Mouse (Mus musculus) frontal cortex, adult (tissue): ENCODE results near the gene Gdf1.

ENCODE experiments used
- ATAC-seq: cut with Nextera tagmentation; 2 replicates; pipeline ENCODE4 v1.9.2; 2017; ENCODE audit warnings: mild to moderate bottlenecking, moderate library complexity, mixed read lengths; ENCODE audit not compliant: low TSS enrichment

Gdf1 gene

DNA sequence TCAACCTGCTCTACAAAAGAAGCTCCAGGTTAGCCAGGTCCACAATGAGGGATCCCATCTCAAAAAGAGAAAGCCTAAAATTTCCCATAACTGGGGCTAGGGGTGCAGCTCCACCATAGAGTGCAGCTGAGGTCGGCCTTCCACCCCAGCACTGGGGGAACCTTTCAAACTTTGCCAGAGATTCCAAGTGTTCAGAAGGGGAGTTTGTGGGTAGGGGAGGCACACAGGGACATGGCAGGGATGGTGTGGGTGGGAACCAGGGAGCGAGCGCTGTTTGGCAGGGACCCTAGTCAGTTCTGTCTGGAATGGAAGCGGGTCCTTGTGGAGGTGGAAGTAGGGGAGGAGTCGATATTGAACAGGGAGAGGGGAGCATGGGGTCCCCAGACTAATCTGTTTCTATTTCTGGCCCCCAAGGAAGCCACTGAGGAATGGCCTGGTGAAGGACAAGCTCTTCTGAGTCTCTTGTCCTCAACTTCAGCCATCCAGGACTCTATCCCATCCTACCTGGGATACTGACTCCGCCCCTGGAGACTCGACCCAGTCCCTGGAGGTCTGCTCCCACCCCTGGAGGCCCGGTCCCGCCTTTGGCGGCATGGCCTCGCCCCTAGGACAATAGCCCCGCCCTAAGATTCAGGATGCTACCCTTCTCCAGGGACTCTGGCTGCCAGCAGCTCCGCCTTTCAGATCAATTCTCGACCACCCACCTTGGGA, at the start of gene Gdf1:
Gene Gdf1, plus strand, starts transcription at position 694 of the 711 bp plus-strand sequence.
- no peak for ATAC-seq

- ATAC-seq = no peak
Measured at GRCm38 (mm10) chr8:70281001-70281400, 48.6 kb upstream of the Gdf1 start.

GRCm38 (mm10) chr8:70282603-70283135, 46.9 kb upstream of the Gdf1 start, which contains the start of gene Homer3:
Gene Homer3, plus strand, starts transcription at chr8:70282827.
- ATAC-seq = peak; percentile 67

DNA sequence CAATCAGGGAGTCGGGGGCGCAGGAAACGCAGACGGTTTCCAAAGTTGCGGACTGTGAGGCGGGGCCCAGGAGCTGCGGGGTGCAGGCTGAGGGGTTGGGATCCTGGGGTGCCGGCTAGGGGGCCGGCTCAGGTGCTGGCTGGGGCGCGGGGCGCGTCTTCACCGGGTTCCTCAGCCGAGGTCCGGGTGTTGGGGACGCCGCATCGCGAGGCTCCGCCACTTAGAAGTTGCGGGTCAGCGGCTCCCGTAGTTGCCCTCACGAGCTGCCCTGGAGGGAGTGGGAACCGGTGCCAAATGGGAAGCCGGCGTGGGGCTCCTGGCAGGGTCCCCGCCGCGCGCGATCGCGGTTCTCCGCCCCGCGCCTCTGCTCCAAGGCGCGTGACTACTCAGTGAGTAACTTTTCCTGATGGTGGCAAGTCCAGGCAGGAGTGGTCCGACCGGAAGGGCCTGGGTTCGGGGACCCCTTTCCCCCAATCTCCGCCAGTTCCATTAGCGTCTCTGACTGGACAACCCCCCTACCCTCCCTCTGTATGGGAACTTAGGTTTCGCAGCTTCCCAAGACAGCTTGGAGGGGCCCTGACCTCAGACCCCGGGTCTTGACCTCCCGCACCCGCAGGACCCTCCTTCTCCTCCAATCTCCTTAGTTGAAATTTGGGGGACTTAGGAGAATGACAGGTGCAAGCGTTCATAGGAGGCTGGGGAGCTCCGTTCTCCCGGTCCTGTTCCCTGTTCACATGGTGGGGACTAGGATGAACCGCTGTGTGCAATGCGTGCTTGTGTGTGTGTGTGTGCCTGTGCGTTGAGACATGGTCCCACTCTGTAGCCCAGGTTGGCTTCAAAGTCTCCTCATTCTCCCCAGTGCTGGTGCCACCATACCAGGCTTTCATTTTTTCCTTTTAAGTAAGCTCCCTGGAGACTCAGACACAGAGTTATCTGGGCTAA, 46.2 kb upstream of the Gdf1 start:
- ATAC-seq = peak; percentile 29; the same call in 1 of the 2 replicates

DNA sequence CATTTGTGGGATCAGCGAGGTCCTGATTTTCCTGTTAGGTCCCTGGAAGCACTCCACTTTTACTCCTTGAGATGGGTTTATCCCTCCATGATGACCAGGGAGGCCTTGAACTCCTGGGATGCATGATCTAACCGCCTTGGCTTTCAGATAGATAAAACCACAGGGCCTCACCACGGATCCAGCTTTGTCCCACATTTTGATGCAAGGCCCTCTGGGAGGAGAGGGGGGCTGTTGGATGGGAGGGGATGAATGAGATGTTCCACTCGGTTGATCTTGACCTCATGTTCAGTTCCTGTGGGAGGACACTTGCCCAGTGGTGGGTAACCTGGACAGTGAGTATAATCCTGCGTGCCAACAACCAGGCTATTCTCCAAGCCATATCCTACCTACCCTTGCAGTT, 45.2 kb upstream of the Gdf1 start:
- ATAC-seq = no peak

DNA sequence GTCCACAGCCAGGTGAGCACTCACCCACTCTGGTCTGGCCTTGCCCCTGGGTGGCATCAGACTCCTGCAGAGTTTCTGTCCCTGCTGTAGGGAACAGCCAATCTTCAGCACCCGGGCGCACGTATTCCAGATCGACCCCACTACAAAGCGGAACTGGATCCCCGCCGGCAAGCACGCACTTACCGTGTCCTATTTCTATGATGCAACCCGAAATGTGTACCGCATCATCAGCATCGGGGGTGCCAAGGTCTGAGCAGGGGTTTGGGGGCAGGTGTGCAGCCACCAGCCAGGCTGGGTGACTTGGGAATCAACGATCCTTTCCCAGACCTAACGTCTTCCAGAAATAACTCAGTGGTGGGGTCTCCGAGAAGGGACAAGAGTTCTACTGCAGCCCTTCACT, 44.3 kb upstream of the Gdf1 start:
- ATAC-seq = no peak

- no peak for ATAC-seq
Measured at GRCm38 (mm10) chr8:70286737-70287136, 42.9 kb upstream of the Gdf1 start.

- ATAC-seq = no peak; the same call in 1 of the 2 replicates
Measured at GRCm38 (mm10) chr8:70293988-70294405, 35.6 kb upstream of the Gdf1 start.

DNA sequence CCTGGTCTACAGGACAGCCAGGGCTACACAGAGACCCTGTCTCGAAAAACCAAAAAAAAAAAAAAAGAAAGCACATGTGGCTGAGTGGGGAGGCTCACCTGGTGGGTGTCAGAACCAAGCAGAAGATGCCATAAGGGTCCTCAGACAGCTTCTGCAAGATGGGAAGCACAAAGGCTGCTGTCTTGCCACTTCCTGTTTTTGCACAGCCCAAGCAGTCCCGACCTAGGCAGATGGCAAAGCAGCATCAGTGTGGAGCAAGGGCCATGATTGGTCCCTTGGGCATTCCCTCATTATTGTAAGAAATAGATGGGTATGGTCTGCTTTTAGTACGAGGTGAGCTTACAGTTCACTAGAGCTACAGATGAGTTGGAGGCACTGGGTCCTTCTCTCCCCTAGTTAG, 28.7 kb upstream of the Gdf1 start:
- ATAC-seq = no peak

GRCm38 (mm10) chr8:70302358-70302890, 27.2 kb upstream of the Gdf1 start, which contains the start of the genes Ddx49 and Cope:
Gene Ddx49, minus strand, starts transcription at chr8:70302489.
Gene Cope, plus strand, starts transcription at chr8:70302518.
- ATAC-seq = peak; percentile 93

DNA sequence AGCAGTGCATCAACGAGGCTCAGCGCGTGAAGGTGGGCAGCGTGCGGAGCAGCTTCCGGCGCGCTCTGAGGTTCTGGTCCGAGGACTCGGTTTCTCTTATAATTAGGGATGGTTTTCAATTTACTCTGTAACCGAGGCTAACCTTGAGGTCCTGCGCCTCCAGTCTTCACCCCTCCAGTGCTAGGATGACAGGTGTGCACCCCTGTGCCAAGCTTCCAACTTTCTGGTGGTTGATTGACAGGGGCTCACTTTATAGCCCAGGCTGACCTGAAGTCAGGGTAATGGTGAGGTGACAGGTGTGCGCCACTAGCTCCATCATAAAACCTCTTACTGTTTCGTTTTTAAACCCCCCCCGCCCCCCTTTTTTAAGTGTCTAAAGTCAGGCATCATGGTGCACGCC, 26.7 kb upstream of the Gdf1 start:
- ATAC-seq = no peak

DNA sequence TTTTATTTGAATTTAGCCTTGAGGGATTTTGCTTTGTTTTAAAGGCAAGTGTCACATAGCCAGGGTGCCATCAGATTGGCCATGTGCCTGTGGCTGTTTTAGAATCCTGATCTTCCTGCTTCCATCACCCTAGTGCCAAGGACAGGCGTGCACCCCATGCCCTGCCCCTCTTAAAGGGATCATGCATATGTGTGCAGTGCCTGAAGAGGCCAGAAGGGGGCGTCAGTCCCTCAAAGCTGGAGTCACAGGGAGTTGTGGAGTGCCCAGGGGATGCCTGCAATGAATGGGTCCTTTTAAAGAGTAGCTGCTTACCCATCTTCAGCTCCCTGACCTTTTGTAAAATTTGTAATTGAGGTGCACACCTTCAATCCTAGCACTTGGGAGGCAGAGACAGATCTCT, 20.3 kb upstream of the Gdf1 start:
- no peak for ATAC-seq

DNA sequence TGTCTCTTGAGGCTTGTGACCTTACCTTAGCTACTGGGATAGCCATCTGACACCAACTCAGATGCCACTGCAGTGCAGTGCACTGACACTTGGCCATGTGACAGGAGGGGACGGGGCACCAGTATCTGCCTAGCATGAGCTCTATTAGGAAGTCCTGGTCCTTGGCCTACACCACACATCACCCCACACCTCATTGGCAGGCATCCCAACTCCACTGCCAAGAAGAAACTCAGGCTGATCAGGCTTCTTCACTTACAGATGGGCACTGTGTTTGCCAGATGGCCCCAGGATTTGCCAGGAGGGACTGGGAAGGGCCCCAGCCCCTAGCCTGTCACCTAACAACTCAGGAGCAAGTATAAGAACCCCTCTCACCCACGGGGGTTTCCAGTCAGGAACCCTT, 16.2 kb upstream of the Gdf1 start:
- ATAC-seq = no peak

- ATAC-seq = peak; percentile 50
Measured at GRCm38 (mm10) chr8:70315624-70316510, 13.8 kb upstream of the Gdf1 start, which contains the start of gene Cers1. Gene Cers1, plus strand, starts transcription at chr8:70315775.

DNA sequence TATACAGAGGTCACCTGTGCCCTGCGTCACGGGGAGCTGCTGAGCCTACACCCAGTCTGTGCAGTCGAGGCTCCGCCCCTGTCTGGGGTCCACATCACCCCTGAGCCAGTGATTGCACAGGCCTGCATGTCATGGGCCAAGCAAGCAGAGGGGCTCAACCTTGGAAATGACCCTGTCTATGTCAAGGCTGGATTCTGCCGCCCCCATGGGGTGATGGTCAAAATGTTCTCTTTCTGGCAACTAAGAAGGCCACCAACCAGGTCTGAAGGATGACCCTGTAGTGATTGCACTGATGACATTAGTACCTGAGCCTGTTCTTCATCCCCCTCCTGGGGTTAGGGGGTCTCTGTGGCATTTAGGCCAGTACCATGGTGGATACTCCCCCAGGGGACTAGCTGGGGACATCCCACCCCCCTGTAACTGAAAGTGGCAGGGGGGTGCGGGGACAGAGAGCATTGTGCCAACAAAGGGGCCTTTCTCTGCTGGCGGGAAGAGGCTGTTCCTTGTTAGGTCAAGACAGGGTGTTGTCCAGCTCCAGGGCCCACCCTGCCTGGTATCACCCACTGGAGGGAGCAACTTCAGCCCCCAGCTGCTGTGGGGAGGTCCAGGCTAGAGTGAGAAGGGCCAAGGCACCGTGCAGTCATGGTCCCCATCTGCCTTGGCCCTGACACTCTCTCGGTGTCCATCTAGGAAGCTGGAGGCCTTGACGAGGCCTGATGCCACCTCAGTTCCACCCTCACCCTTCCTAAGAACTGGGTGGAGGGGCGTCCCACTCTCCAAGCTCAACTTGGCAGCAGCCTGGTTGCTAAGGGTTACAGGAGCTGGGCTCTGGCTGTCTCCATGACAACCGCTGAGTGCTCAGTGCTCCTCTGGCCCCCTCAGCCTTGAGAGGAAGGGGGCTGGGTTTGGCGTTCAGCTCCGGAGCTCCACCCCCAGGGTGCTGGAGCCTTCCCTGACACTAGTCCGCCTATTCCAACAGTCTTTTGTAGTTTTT, 12.8 kb upstream of the Gdf1 start:
- peak; percentile 73 for ATAC-seq

DNA sequence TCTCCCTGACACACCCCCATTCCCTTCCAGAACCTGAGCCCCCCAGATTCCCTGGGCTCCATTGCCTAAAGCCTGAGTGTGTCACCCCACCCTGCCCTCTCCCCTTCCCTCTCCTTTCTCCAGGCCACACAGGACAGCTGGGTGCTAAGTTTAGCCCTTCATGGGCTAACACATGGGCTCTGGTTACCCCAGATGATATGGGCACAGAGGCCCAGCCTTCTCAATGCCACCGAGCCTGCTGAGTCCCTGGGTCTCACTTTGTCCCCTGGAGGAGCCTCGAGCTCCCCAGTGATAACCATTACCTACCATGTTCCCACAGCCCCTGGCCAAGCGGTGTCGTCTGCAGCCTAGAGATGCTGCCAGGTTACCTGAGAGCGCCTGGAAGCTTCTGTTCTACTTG, 11.7 kb upstream of the Gdf1 start:
- no peak for ATAC-seq

DNA sequence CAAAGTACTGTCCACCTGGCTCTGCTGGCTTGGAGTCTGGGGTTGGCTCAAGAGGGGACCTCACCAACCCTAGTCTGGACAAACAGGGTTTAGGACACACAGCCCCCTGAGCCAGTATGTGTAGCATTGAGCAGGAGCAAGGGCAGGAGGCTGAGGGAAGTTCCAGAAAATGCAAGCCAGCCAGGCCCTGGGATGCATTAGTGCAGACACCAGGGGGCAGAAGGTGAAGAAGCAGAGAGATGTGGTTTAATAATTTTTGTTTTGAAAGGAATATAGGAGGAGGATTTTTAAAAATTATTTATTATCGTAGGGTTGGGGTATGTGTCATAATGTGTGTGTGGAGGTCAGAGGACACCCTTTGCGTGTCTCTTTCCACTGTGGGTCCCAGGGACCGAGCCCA, 5.9 kb upstream of the Gdf1 start:
- ATAC-seq = no peak

- ATAC-seq = no peak
Measured at GRCm38 (mm10) chr8:70327512-70327911, 2.1 kb upstream of the Gdf1 start.

GRCm38 (mm10) chr8:70329835-70330740, 471 bp downstream of the Gdf1 start:
- peak; percentile 8; the same call in 1 of the 2 replicates for ATAC-seq
